Mouse (Mus musculus) hindbrain, embryonic 14.5 days (tissue): ENCODE results near the gene Pphln1. TPM values are rescaled to one million over a fixed set of nuclear protein-coding genes. Genes with fewer than 3 reads are reported as not detected.

Experiments used
- ATAC-seq: fragments of 200-750 bp; cut with Nextera tagmentation; 2 replicates; pipeline ENCODE4 v1.8.0; 2017; ENCODE audit warnings: moderate number of reproducible peaks, mild to moderate bottlenecking, moderate TSS enrichment, moderate library complexity; ENCODE audit not compliant: low FRiP score
- DNase-seq: peaks from one replicate; pipeline ENCODE4 v3.0.0-alpha.2; 2015; ENCODE audit warnings: low spot score
- H3K27ac ChIP-seq: fragments of 300-500 bp; sonication (generic); 2 replicates; pipeline ENCODE4 v1.5.1; 2014; ENCODE audit warnings: mild to moderate bottlenecking, moderate library complexity
- H3K27me3 ChIP-seq: fragments of 300-500 bp; sonication (generic); 2 replicates; pipeline ENCODE4 v1.6.1; 2014; ENCODE audit warnings: mild to moderate bottlenecking, low read length, mixed read lengths; ENCODE audit not compliant: control insufficient read depth, insufficient read depth
- H3K36me3 ChIP-seq: fragments of 300-500 bp; sonication (generic); replicated peaks from 2 replicates; pipeline ENCODE4 v1.6.1; 2014; ENCODE audit not compliant: control insufficient read depth, insufficient read depth
- H3K4me1 ChIP-seq: fragments of 300-500 bp; sonication (generic); replicated peaks from 2 replicates; pipeline ENCODE4 v1.6.1; 2014; ENCODE audit warnings: antibody characterized with exemption, low read length, mixed read lengths; ENCODE audit not compliant: control insufficient read depth, insufficient read depth
- H3K4me2 ChIP-seq: fragments of 300-500 bp; sonication (generic); replicated peaks from 2 replicates; pipeline ENCODE4 v1.6.1; 2014; ENCODE audit warnings: mild to moderate bottlenecking, moderate library complexity
- H3K4me3 ChIP-seq: fragments of 300-500 bp; sonication (generic); replicated peaks from 2 replicates; pipeline ENCODE4 v1.5.1; 2014; ENCODE audit warnings: mild to moderate bottlenecking, low read length
- H3K9ac ChIP-seq: fragments of 300-500 bp; sonication (generic); 2 replicates; pipeline ENCODE4 v1.6.1; 2014
- H3K9me3 ChIP-seq: fragments of 300-500 bp; sonication (generic); 2 replicates; pipeline ENCODE4 v1.6.1; 2016; ENCODE audit warnings: low read length; ENCODE audit not compliant: control insufficient read depth
- WGBS: fragments of 180-500 bp; shearing (Covaris S2); extraction: QIAGEN DNeasy Blood & Tissue Kit; methylation state at CpG from one replicate; pipeline ENCODE4 v1.1.7; 2014; 5-methylcytosine and 5-hydroxymethylcytosine counted together
- polyA plus RNA-seq: library from polyadenylated mRNA; unstranded; fragments of >200 nt; fragmentation: Nextera tagmentation; extraction: Ambion mirVana; gene quantifications from 2 replicates; pipeline ENCODE4 v1.2.1, GENCODE M21; 2014

Gene Pphln1
- polyA plus RNA-seq, 1 experiment from 2014 or later, result 28.6 TPM

GRCm38 (mm10) chr15:93397269-93397668, 881 bp upstream of the Pphln1 start:
- H3K36me3 ChIP-seq, result peaks cover 35% of the 10 kb centered on the region
- under 1% methylated on average over 11 of the region's 11 CpGs for WGBS
- DNase-seq (no peak), ATAC-seq (no peak)
- peaks cover 35% of the 10 kb centered on the region for H3K4me1 ChIP-seq
- no peaks in the 10 kb centered on the region for H3K9me3 ChIP-seq
- peak overlapping the region; percentile 100 for H3K4me3 ChIP-seq
- peak overlapping the region; percentile 96 for H3K9ac ChIP-seq
- H3K4me2 ChIP-seq, result peak overlapping the region; percentile 90
- no peaks in the 10 kb centered on the region for H3K27me3 ChIP-seq
- H3K27ac ChIP-seq, result no peak overlapping the region

GRCm38 (mm10) chr15:93398699-93399540, 770 bp downstream of the Pphln1 start:
- peaks cover 19% of the 10 kb centered on the region for H3K36me3 ChIP-seq
- peak overlapping the region; percentile 89 for H3K27ac ChIP-seq
- H3K4me2 ChIP-seq, result peak overlapping the region; percentile 90
- ATAC-seq, result 0 out of 2 replicates have a peak, but pooled peaks have one; percentile 28
- DNase-seq, result peak; percentile 25
- H3K9me3 ChIP-seq, result no peaks in the 10 kb centered on the region
- H3K4me3 ChIP-seq, result peak overlapping the region; percentile 100
- WGBS, result under 1% methylated on average over 36 of the region's 36 CpGs
- H3K4me1 ChIP-seq, result peaks cover 35% of the 10 kb centered on the region
- H3K27me3 ChIP-seq, result no peaks in the 10 kb centered on the region
- peak overlapping the region; percentile 96 for H3K9ac ChIP-seq

- Histone ChIP-seq H3K9ac (no peak overlapping the region), H3K4me3 (no peak overlapping the region), H3K9me3 (no peaks in the 10 kb centered on the region), H3K27me3 (no peaks in the 10 kb centered on the region), H3K36me3 (no peaks in the 10 kb centered on the region), H3K4me2 (no peak overlapping the region), H3K4me1 (peaks cover 34% of the 10 kb centered on the region), H3K27ac (no peak overlapping the region)
- ATAC-seq, result no peak
- WGBS, result 84% methylated on average over 4 of the region's 4 CpGs
- DNase-seq, result no peak
These were observed 3.3 kb downstream of the Pphln1 start for GRCm38 (mm10) chr15:93401446-93401845.

- WGBS, result 100% methylated on average over 2 of the region's 2 CpGs
- DNase-seq (no peak), ATAC-seq (no peak)
- Histone ChIP-seq H3K4me2 (no peak overlapping the region), H3K27ac (no peak overlapping the region), H3K4me3 (no peak overlapping the region), H3K9ac (no peak overlapping the region), H3K27me3 (no peaks in the 10 kb centered on the region), H3K36me3 (no peaks in the 10 kb centered on the region), H3K9me3 (no peaks in the 10 kb centered on the region), H3K4me1 (peaks cover 24% of the 10 kb centered on the region)
These were observed 4.6 kb downstream of the Pphln1 start for GRCm38 (mm10) chr15:93402730-93403129.

GRCm38 (mm10) chr15:93404849-93405248, 6.7 kb downstream of the Pphln1 start:
- DNase-seq, result no peak
- Histone ChIP-seq H3K9me3 (no peaks in the 10 kb centered on the region), H3K4me3 (no peak overlapping the region), H3K36me3 (no peaks in the 10 kb centered on the region), H3K4me1 (peaks cover 14% of the 10 kb centered on the region), H3K27ac (no peak overlapping the region), H3K27me3 (no peaks in the 10 kb centered on the region), H3K9ac (no peak overlapping the region), H3K4me2 (no peak overlapping the region)
- ATAC-seq, result no peak

GRCm38 (mm10) chr15:93405446-93405986, 7.4 kb downstream of the Pphln1 start:
- H3K27ac ChIP-seq, result no peak overlapping the region
- no peak overlapping the region for H3K4me3 ChIP-seq
- 0 out of 2 replicates have a peak, but pooled peaks cover 7% of the 10 kb centered on the region for H3K4me1 ChIP-seq
- no peaks in the 10 kb centered on the region for H3K9me3 ChIP-seq
- no peaks in the 10 kb centered on the region for H3K27me3 ChIP-seq
- no peak overlapping the region for H3K4me2 ChIP-seq
- no peak overlapping the region for H3K9ac ChIP-seq
- no peaks in the 10 kb centered on the region; the same call in 1 of the 2 replicates for H3K36me3 ChIP-seq
- no peak for DNase-seq
- ATAC-seq, result no peak
- WGBS, result 97% methylated on average over 7 of the region's 7 CpGs

GRCm38 (mm10) chr15:93406492-93406891, 8.3 kb downstream of the Pphln1 start:
- DNase-seq, result no peak
- 95% methylated on average over 5 of the region's 5 CpGs for WGBS
- Histone ChIP-seq H3K4me3 (no peak overlapping the region), H3K4me1 (0 out of 2 replicates have a peak, but pooled peaks cover under 1% of the 10 kb centered on the region), H3K27ac (no peak overlapping the region), H3K36me3 (peaks cover 5% of the 10 kb centered on the region; the same call in 1 of the 2 replicates), H3K9ac (no peak overlapping the region), H3K4me2 (no peak overlapping the region), H3K27me3 (no peaks in the 10 kb centered on the region), H3K9me3 (no peaks in the 10 kb centered on the region)
- no peak for ATAC-seq

GRCm38 (mm10) chr15:93412445-93412844, 14.3 kb downstream of the Pphln1 start:
- DNase-seq (no peak), ATAC-seq (no peak)
- H3K4me3 ChIP-seq, result no peak overlapping the region
- peaks cover 11% of the 10 kb centered on the region; the same call in 1 of the 2 replicates for H3K36me3 ChIP-seq
- no peaks in the 10 kb centered on the region for H3K4me1 ChIP-seq
- H3K4me2 ChIP-seq, result no peak overlapping the region
- no peak overlapping the region for H3K9ac ChIP-seq
- no peak overlapping the region for H3K27ac ChIP-seq
- WGBS, result 96% methylated on average over 3 of the region's 3 CpGs
- no peaks in the 10 kb centered on the region for H3K9me3 ChIP-seq
- H3K27me3 ChIP-seq, result no peaks in the 10 kb centered on the region

GRCm38 (mm10) chr15:93414456-93414855, 16.3 kb downstream of the Pphln1 start:
- DNase-seq, result no peak
- H3K4me3 ChIP-seq, result no peak overlapping the region
- no peak for ATAC-seq
- no peaks in the 10 kb centered on the region for H3K27me3 ChIP-seq
- peaks cover 11% of the 10 kb centered on the region; the same call in 1 of the 2 replicates for H3K36me3 ChIP-seq
- no peak overlapping the region for H3K9ac ChIP-seq
- H3K27ac ChIP-seq, result no peak overlapping the region
- no peak overlapping the region for H3K4me2 ChIP-seq
- no peaks in the 10 kb centered on the region for H3K4me1 ChIP-seq
- WGBS, result 92% methylated on average over 9 of the region's 9 CpGs
- H3K9me3 ChIP-seq, result no peaks in the 10 kb centered on the region
